Mouse (Mus musculus) embryonic fibroblast, embryonic 13.5 days (primary cell): ENCODE measurements around the gene Sema5a.

Experiments used
- CTCF ChIP-seq: IDR thresholded peaks from 2 replicates; pipeline ENCODE4 v1.5.1; 2011; ENCODE audit warnings: mild to moderate bottlenecking, control low read depth, low read length, moderate library complexity, borderline replicate concordance; ENCODE audit not compliant: insufficient read depth
- POLR2A ChIP-seq: IDR thresholded peaks from 2 replicates; pipeline ENCODE4 v1.6.1; 2011; ENCODE audit warnings: low read depth, mild to moderate bottlenecking, control low read depth, low read length, moderate library complexity

GRCm38 (mm10) chr15:32562600-32562999, 318.0 kb downstream of the Sema5a start:
- TF ChIP-seq POLR2A (no peak), CTCF (no peak)
